Mouse (Mus musculus) brain, embryonic 14.5 days (tissue): ENCODE measurements around the gene Alpk1.

Experiments used
- CTCF ChIP-seq: fragments of 200-500 bp; IDR thresholded peaks from 2 replicates; pipeline ENCODE4 v1.5.1; 2012; ENCODE audit warnings: inconsistent platforms, mild to moderate bottlenecking, moderate library complexity, borderline replicate concordance; ENCODE audit not compliant: insufficient read depth, insufficient read length; ENCODE audit errors: extremely low read depth
- POLR2A ChIP-seq: fragments of 200-500 bp; IDR thresholded peaks from 2 replicates; pipeline ENCODE4 v1.6.1; 2012; ENCODE audit warnings: mild to moderate bottlenecking, inconsistent platforms, borderline replicate concordance; ENCODE audit not compliant: poor library complexity, insufficient read depth, insufficient read length, severe bottlenecking; ENCODE audit errors: extremely low read depth

GRCm38 (mm10) chr3:127634101-127634983 is 146.0 kb downstream of the Alpk1 start:
- TF ChIP-seq CTCF (peak; percentile 93), POLR2A (no peak)
